Mouse (Mus musculus) adrenal gland, adult 18-20 months (tissue): ENCODE results near the gene Zfp385b. TPM values are rescaled to one million over a fixed set of nuclear protein-coding genes. Genes with fewer than 3 reads are reported as not detected.

ENCODE experiments used
- DNase-seq, 2 experiments: peaks; one replicate each; pipeline ENCODE4 v3.0.0; 2021 to 2022; ENCODE audit warnings: low spot score in 2 of 2
- long read RNA-seq, 2 experiments: library from polyadenylated mRNA; stranded (forward); transcript quantifications; one replicate each; pipeline ENCODE4 v2.0.0; 2021
- total RNA-seq, 2 experiments: library from RNA; stranded (reverse); gene quantifications; 1 replicate in 1 of 2; 2 replicates in 1 of 2; pipeline ENCODE4 v1.2.3; 2021

Gene Zfp385b
- under 1 TPM in 1 of 2 experiments, not detected in 1; 0.83 TPM for total RNA-seq
- long read RNA-seq, experiment 1 = 0 reads
- long read RNA-seq, experiment 2 = 0 reads

GRCm38 (mm10) chr2:77819539-77819938 lies at the start of gene Zfp385b:
TSS of gene Zfp385b (minus strand) at chr2:77819639.
- DNase-seq = no peak

GRCm38 (mm10) chr2:77863934-77864333 lies 44.5 kb upstream of the Zfp385b start:
- DNase-seq = no peak

DNA sequence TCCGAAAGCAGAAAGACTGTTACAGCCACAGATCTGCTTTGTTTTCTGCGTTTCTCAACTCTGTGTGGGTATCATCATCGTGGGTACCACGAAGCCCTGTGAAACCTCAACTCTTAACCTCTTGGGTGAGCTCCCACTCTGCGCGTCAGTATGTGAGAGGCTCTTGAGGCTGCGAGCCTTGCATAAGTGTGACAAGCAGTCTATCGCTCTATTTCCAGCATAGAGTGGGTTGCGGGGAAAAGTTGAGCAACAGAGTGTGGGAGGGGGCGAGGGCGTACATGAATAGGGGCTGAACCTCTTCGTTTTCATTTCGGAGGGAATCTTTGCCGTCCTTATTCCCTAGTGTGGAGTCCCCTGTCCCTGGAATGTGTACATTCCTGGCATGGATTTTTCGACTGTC lies 44.1 kb upstream of the Zfp385b start:
- DNase-seq = no peak

- no peak for DNase-seq
These were observed 22.0 kb upstream of the Zfp385b start for GRCm38 (mm10) chr2:77841464-77841863.

DNA sequence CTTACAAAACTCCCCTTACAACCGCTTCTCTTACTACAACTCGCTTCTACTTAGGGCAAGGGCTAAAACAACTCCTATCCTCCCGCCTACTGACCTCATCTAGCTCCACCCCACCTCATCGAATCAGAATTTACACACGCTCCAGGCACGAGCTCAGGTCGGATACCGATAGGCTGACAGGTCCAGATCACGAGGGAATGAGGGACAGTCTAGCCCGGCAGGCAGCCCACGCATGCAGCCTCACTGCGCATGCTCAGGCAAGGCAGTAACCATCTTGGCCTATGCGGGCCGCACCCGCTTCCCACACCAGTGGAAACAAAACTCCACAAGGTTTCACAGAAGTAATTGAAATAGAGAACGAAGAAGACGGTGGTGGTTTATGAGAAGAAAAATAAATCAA lies 20.1 kb upstream of the Zfp385b start:
- no peak for DNase-seq

- DNase-seq = no peak
These were observed 19.2 kb upstream of the Zfp385b start for GRCm38 (mm10) chr2:77838688-77839087.

DNA sequence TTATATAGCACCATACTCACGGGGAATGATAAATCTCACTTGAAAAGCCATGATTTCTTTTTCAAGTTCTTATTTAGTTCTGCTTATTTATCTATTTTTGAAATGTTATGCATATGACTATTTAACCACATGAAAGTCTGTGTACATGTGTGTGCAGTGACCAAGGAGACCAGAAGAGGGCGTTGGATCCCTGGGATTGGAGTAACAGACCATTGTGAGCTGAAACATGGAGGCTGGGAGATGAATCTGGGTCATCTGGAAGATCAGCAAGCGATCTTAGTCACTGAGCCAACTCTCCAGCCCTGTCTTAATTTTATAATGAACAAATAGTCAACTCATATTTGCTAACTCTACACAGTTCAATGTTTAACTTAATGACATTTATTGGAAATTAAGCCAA lies 16.3 kb upstream of the Zfp385b start:
- DNase-seq = no peak

DNA sequence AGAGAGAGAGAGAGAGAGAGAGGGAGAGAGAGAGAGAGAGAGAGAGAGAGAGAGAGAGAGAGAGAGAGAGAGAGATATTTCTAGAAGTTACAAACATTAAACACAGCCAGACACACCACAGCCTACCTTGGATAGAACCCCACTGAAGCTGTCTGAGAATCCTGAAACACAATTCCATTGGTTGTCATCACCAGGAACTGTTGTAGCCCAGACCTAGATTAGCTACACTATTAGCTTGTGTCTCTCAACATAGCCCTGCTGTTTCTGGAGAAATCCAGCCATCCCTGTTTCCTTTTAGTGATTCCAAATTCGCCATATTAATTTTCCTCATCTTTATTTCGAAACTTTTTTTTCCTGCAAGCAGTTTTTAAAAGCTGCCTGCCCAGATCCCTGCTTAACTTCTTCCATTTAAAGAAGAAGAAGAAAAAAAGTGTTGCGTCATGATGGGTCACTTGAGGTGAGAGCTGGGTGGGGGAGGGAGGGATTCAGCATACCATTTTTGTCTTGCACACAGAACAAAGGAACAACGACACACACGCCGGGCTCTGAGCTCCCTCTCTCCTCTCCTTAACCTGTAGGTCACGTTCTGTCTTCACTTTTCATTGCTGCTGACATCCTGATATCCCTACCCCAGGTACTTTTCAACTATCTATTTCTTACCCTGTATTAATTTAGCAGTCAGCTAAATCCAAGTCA lies 6.8 kb upstream of the Zfp385b start:
- no peak for DNase-seq

GRCm38 (mm10) chr2:77823026-77823425 lies 3.6 kb upstream of the Zfp385b start:
- DNase-seq = no peak

DNA sequence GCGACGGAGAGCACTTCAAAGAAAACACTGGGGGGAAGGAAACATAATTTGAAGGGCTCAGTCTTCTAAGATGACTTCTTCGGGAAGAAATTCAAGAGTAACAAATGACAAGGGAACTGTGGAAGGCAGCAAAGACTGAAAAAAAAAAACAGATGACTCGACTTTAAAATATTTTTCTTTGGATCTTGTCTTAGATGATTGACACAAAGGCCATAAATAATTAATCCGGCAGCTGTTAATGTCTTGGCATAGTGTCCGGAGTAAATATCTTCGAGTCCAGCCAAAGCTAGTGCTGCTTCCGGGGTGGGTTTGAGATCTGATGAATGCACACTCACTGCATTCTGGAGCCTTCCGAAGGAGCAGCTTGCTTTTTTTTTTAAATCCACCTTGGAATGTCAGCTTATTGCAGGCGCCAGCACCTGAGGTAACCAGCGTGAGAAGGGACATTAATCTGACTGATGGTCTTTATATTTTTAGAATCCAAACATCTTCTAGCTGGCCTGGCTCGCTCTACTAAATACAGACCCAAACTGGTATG lies 2.0 kb downstream of the Zfp385b start:
- no peak for DNase-seq

DNA sequence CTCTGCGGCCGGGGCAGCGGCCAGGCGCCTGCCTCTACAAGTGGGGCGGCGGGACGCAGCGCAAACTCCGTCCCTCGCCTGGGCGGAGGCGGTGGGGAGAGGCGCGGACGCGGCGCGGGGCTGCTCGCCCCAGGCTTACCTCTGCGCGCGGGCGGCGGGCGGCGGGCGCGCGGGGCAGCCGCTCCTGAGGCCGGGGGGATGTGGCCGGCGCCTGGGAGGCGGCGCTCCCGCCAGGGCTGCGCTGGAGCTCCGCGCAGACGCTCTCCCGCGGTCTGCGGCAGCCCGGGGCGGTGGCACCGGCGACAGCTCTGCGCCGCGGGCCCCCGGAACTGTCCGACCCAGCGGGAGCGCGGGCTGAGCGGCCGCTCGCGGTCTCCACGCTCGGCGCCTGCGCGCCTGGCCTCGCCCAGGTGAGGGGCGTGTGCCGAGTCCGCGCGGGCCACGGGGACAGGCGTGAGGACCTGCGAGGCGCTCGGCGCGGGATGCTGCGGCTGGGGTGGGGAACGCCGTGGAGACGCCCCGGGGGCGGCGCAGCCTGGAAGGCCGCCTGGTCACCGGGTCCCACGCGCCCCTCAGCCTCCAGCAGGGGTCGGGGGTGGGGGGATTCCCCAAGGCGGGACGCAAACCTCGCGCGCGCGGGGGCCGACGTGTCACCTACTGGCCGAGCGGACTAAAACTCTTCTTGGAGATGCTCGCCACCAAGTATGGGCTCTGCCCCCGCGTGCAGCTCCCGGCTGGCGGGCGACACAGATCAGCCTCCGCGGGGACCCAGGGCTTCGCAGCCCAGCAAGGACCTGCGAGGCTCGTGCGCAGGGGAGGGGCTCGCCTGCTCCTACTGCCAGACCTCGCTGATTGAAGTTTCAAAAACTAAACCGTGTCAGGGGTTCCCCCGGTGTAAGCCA lies 2.8 kb downstream of the Zfp385b start:
- peak in 1 of 2 experiments; percentile 5 for DNase-seq

- no peak for DNase-seq
These were observed 3.5 kb downstream of the Zfp385b start for GRCm38 (mm10) chr2:77815775-77816412.

DNA sequence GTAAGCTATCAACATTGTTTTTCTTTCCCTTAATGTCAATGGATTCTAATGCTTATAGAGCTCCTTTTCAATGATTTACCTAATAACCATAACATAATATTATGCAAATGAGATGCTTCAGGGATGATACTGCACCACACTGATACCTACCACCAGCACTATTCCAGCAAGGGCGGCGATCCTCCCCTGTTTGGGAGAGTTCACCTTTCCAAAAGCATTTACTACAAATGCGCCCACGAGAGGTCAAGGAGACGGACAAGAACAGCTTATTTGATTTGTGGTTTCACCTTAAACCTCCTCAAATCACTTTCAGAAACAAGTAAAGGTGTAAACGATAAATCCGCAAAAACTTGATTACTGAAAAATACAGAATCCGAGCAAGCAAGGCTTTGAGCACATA lies 4.5 kb downstream of the Zfp385b start:
- no peak for DNase-seq

GRCm38 (mm10) chr2:77813029-77813428 lies 6.4 kb downstream of the Zfp385b start:
- DNase-seq = no peak

DNA sequence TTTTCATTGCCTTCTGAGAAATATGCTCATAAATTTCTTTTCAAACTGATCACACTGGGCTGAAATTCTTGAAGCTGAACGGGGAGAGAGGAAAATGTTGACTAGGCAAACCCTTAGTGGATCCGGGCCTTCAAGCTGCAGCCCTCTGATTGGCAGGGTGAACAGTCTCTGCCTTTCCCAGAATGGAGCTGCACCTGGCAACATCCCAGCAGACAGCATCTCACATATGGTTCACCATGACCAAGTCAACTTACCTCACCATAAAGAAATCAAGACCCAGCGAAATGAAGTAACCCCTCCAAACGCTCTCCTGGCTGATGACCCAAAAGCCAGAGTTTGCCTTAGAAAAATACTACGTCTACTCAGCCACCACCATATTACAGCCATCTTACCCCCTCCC lies 8.7 kb downstream of the Zfp385b start:
- no peak for DNase-seq

DNA sequence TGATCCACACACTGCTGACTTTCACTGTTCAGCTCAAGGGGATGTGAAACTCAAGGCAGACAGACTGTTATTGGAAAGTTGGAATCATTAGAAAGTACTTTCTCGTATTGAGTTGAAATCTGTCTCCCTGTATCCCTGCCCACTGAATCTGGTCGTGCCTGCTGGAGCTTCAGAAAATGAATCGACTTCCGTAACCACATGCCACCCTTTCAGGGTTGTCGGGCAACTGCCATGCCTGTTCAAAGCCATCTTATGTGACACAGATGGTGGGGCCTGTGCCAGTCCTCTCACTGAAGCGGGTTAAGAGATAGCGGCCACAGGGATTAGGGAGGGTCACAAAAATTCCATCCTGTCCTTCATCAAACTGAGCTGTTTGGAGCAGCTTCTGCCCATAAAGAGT lies 14.7 kb downstream of the Zfp385b start:
- DNase-seq = no peak

GRCm38 (mm10) chr2:77802291-77802690 lies 17.1 kb downstream of the Zfp385b start:
- no peak for DNase-seq

DNA sequence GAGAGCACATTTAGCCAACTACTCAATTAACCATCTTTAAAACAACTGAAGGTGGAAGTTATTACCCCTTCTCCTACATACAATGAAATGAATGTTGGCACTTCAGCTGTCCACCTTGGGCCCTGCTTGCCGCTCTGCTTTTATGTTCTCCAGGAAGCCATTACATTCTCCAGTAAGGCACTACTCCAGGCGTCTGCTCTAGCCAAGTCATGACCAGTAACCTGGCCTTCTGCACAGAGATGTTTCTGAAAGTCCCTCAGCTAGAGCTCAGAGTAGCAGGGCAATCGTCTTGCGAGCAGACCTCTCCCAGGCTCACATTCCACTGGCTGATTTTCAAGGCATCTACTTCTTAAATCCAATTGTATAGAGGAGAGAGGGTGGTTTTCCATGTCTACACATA lies 18.0 kb downstream of the Zfp385b start:
- no peak for DNase-seq

- DNase-seq = no peak
These were observed 18.4 kb downstream of the Zfp385b start for GRCm38 (mm10) chr2:77801009-77801408.

GRCm38 (mm10) chr2:77797233-77797632 lies 22.2 kb downstream of the Zfp385b start:
- no peak for DNase-seq

- no peak for DNase-seq
These were observed 23.4 kb downstream of the Zfp385b start for GRCm38 (mm10) chr2:77795859-77796552.
